Mouse (Mus musculus) heart, embryonic 10.5 days (tissue): Measurements from ENCODE around the gene Kif17. TPM values are rescaled to one million over a fixed set of nuclear protein-coding genes. Genes with fewer than 3 reads are reported as not detected.

Experiments
- DNase-seq: peaks from one replicate; pipeline ENCODE4 v3.0.0-alpha.2; 2017; ENCODE audit warnings: low spot score
- H3K27ac ChIP-seq: fragments of 300-500 bp; sonication (generic); 2 replicates; pipeline ENCODE4 v1.5.1; 2016; ENCODE audit warnings: mild to moderate bottlenecking
- H3K27me3 ChIP-seq: fragments of 300-500 bp; sonication (generic); 2 replicates; pipeline ENCODE4 v1.6.1; 2016; ENCODE audit warnings: mild to moderate bottlenecking; ENCODE audit not compliant: poor library complexity, insufficient read depth, severe bottlenecking
- H3K36me3 ChIP-seq: fragments of 300-500 bp; sonication (generic); 2 replicates; pipeline ENCODE4 v1.6.1; 2016; ENCODE audit warnings: mild to moderate bottlenecking, moderate library complexity
- H3K4me1 ChIP-seq: fragments of 300-500 bp; sonication (generic); 2 replicates; pipeline ENCODE4 v1.6.1; 2016; ENCODE audit warnings: mild to moderate bottlenecking
- H3K4me3 ChIP-seq: fragments of 300-500 bp; sonication (generic); 2 replicates; pipeline ENCODE4 v1.5.1; 2016; ENCODE audit warnings: mild to moderate bottlenecking, moderate library complexity
- H3K9me3 ChIP-seq: fragments of 300-500 bp; sonication (generic); 2 replicates; pipeline ENCODE4 v1.6.1; 2016; ENCODE audit warnings: mild to moderate bottlenecking, moderate library complexity
- WGBS: fragments of 180-500 bp; shearing (Covaris S2); methylation state at CpG from one replicate; pipeline ENCODE4 v1.1.7; 2016; 5-methylcytosine and 5-hydroxymethylcytosine counted together
- polyA plus RNA-seq: library from polyadenylated mRNA; unstranded; fragments of >200 nt; fragmentation: Nextera tagmentation; extraction: Ambion mirVana; gene quantifications from 2 replicates; pipeline ENCODE4 v1.2.1, GENCODE M21; 2016

The Kif17 gene
- polyA plus RNA-seq, 1 experiment from 2014 or later = 0.64 TPM

- Histone ChIP-seq H3K9me3 (no peaks in the 10 kb centered on the region), H3K27me3 (no peaks in the 10 kb centered on the region), H3K4me1 (peaks cover 22% of the 10 kb centered on the region), H3K36me3 (peaks cover 57% of the 10 kb centered on the region), H3K27ac (no peak overlapping the region), H3K4me3 (no peak overlapping the region)
- 88% methylated on average over 3 of the region's 3 CpGs for WGBS
- DNase-seq = peak; percentile 64
These were observed 56.8 kb downstream of the Kif17 start for GRCm38 (mm10) chr4:138307025-138307424.

GRCm38 (mm10) chr4:138307739-138308138 is 57.5 kb downstream of the Kif17 start:
- Histone ChIP-seq H3K4me3 (no peak overlapping the region), H3K36me3 (peaks cover 65% of the 10 kb centered on the region), H3K9me3 (no peaks in the 10 kb centered on the region), H3K4me1 (peaks cover 22% of the 10 kb centered on the region), H3K27ac (no peak overlapping the region), H3K27me3 (no peaks in the 10 kb centered on the region)
- 93% methylated on average over 12 of the region's 12 CpGs for WGBS
- DNase-seq = no peak

GRCm38 (mm10) chr4:138310311-138310910 is 60.2 kb downstream of the Kif17 start:
- Histone ChIP-seq H3K9me3 (no peaks in the 10 kb centered on the region), H3K27me3 (no peaks in the 10 kb centered on the region), H3K36me3 (peaks cover 91% of the 10 kb centered on the region), H3K4me1 (peaks cover 6% of the 10 kb centered on the region), H3K4me3 (no peak overlapping the region), H3K27ac (no peak overlapping the region)
- DNase-seq = no peak
- 93% methylated on average over 19 of the region's 19 CpGs for WGBS

GRCm38 (mm10) chr4:138311595-138311994 is 61.4 kb downstream of the Kif17 start:
- H3K27me3 ChIP-seq = no peaks in the 10 kb centered on the region
- DNase-seq = peak; percentile 76
- 66% methylated on average over 8 of the region's 8 CpGs for WGBS

GRCm38 (mm10) chr4:138312105-138312504 is 61.9 kb downstream of the Kif17 start:
- Histone ChIP-seq H3K36me3 (peaks cover 96% of the 10 kb centered on the region), H3K27me3 (no peaks in the 10 kb centered on the region)

More at GRCm38 (mm10) chr4:138311595-138311994, 61.4 kb downstream of the Kif17 start:
- Histone ChIP-seq H3K4me1 (no peaks in the 10 kb centered on the region), H3K27ac (no peak overlapping the region), H3K4me3 (no peak overlapping the region), H3K36me3 (peaks cover 96% of the 10 kb centered on the region), H3K9me3 (no peaks in the 10 kb centered on the region)

GRCm38 (mm10) chr4:138313021-138313420 is 62.8 kb downstream of the Kif17 start:
- DNase-seq = no peak
- Histone ChIP-seq H3K9me3 (no peaks in the 10 kb centered on the region), H3K36me3 (peaks cover 94% of the 10 kb centered on the region), H3K4me1 (no peaks in the 10 kb centered on the region), H3K27me3 (0 out of 2 replicates have a peak, but pooled peaks cover 4% of the 10 kb centered on the region), H3K27ac (no peak overlapping the region), H3K4me3 (no peak overlapping the region)
- 90% methylated on average over 11 of the region's 11 CpGs for WGBS

More at GRCm38 (mm10) chr4:138312105-138312504, 61.9 kb downstream of the Kif17 start:
- no peaks in the 10 kb centered on the region for H3K4me1 ChIP-seq
- no peak overlapping the region for H3K27ac ChIP-seq
- DNase-seq = peak; percentile 63
- H3K4me3 ChIP-seq = no peak overlapping the region
- 97% methylated on average over 3 of the region's 3 CpGs for WGBS
- no peaks in the 10 kb centered on the region for H3K9me3 ChIP-seq

- H3K36me3 ChIP-seq = peaks cover 86% of the 10 kb centered on the region
- H3K9me3 ChIP-seq = no peaks in the 10 kb centered on the region
- no peaks in the 10 kb centered on the region for H3K4me1 ChIP-seq
- no peak overlapping the region for H3K27ac ChIP-seq
- DNase-seq = peak; percentile 73
- H3K4me3 ChIP-seq = no peak overlapping the region
- 0 out of 2 replicates have a peak, but pooled peaks cover 4% of the 10 kb centered on the region for H3K27me3 ChIP-seq
- 79% methylated on average over 4 of the region's 4 CpGs for WGBS
These were observed 63.6 kb downstream of the Kif17 start for GRCm38 (mm10) chr4:138313795-138314194.

GRCm38 (mm10) chr4:138315781-138316180 is 65.5 kb downstream of the Kif17 start:
- H3K4me3 ChIP-seq = no peak overlapping the region
- H3K27me3 ChIP-seq = 0 out of 2 replicates have a peak, but pooled peaks cover 4% of the 10 kb centered on the region
- H3K9me3 ChIP-seq = no peaks in the 10 kb centered on the region
- no peak for DNase-seq
- peaks cover 66% of the 10 kb centered on the region for H3K36me3 ChIP-seq
- H3K27ac ChIP-seq = no peak overlapping the region
- H3K4me1 ChIP-seq = peaks cover 4% of the 10 kb centered on the region
- 66% methylated on average over 9 of the region's 9 CpGs for WGBS

- Histone ChIP-seq H3K27ac (no peak overlapping the region), H3K4me1 (peaks cover 6% of the 10 kb centered on the region), H3K36me3 (peaks cover 61% of the 10 kb centered on the region), H3K27me3 (0 out of 2 replicates have a peak, but pooled peaks cover 4% of the 10 kb centered on the region), H3K4me3 (no peak overlapping the region), H3K9me3 (no peaks in the 10 kb centered on the region)
- no peak for DNase-seq
- 80% methylated on average over 6 of the region's 6 CpGs for WGBS
These were observed 66.1 kb downstream of the Kif17 start for GRCm38 (mm10) chr4:138316369-138316768.

GRCm38 (mm10) chr4:138318509-138319266 is 68.5 kb downstream of the Kif17 start:
- Histone ChIP-seq H3K9me3 (no peaks in the 10 kb centered on the region), H3K36me3 (peaks cover 38% of the 10 kb centered on the region), H3K4me1 (peaks cover 20% of the 10 kb centered on the region), H3K4me3 (no peak overlapping the region), H3K27ac (no peak overlapping the region), H3K27me3 (0 out of 2 replicates have a peak, but pooled peaks cover 4% of the 10 kb centered on the region)
- DNase-seq = peak; percentile 77
- 50% methylated on average over 6 of the region's 6 CpGs for WGBS

- Histone ChIP-seq H3K27me3 (0 out of 2 replicates have a peak, but pooled peaks cover 4% of the 10 kb centered on the region), H3K36me3 (peaks cover 30% of the 10 kb centered on the region), H3K9me3 (no peaks in the 10 kb centered on the region), H3K4me3 (no peak overlapping the region), H3K27ac (no peak overlapping the region), H3K4me1 (peaks cover 28% of the 10 kb centered on the region)
- WGBS = 42% methylated on average over 10 of the region's 10 CpGs
- DNase-seq = peak; percentile 90
These were observed 69.3 kb downstream of the Kif17 start for GRCm38 (mm10) chr4:138319508-138319907.

GRCm38 (mm10) chr4:138320711-138321110 is 70.5 kb downstream of the Kif17 start:
- Histone ChIP-seq H3K36me3 (peaks cover 18% of the 10 kb centered on the region), H3K27ac (no peak overlapping the region), H3K27me3 (0 out of 2 replicates have a peak, but pooled peaks cover 4% of the 10 kb centered on the region), H3K4me1 (peaks cover 35% of the 10 kb centered on the region), H3K9me3 (no peaks in the 10 kb centered on the region), H3K4me3 (no peak overlapping the region)
- peak; percentile 69 for DNase-seq
- WGBS = 65% methylated on average over 11 of the region's 11 CpGs

- Histone ChIP-seq H3K36me3 (peaks cover 14% of the 10 kb centered on the region), H3K4me3 (no peak overlapping the region), H3K4me1 (peaks cover 42% of the 10 kb centered on the region), H3K27me3 (0 out of 2 replicates have a peak, but pooled peaks cover 4% of the 10 kb centered on the region), H3K27ac (0 out of 2 replicates have a peak overlapping the region, but pooled peaks have one; percentile 43), H3K9me3 (no peaks in the 10 kb centered on the region)
- 72% methylated on average over 7 of the region's 7 CpGs for WGBS
- DNase-seq = no peak
These were observed 71.3 kb downstream of the Kif17 start for GRCm38 (mm10) chr4:138321488-138321887.
